Mouse (Mus musculus) intestine, embryonic 16.5 days (tissue): ENCODE measurements around the gene Hgd. TPM values are rescaled to one million over a fixed set of nuclear protein-coding genes. Genes with fewer than 3 reads are reported as not detected.
A peak's percentile ranks its signal among the peaks of the same experiment; 100 is the strongest.

Experiments used
- ATAC-seq: fragments of 200-750 bp; cut with Nextera tagmentation; 2 replicates; pipeline ENCODE4 v1.8.0; 2017; ENCODE audit warnings: moderate TSS enrichment, moderate library complexity
- H3K27ac ChIP-seq: fragments of 300-500 bp; sonication (generic); 2 replicates; pipeline ENCODE4 v1.5.1; 2014; ENCODE audit warnings: mild to moderate bottlenecking, low read length
- H3K27me3 ChIP-seq: fragments of 300-500 bp; sonication (generic); replicated peaks from 2 replicates; pipeline ENCODE4 v1.6.1; 2014; ENCODE audit warnings: low read length, control low read depth, mixed read lengths; ENCODE audit not compliant: control insufficient read depth, insufficient read depth
- H3K36me3 ChIP-seq: fragments of 300-500 bp; sonication (generic); 2 replicates; pipeline ENCODE4 v1.6.1; 2014; ENCODE audit warnings: low read length, control low read depth; ENCODE audit not compliant: control insufficient read depth, insufficient read depth
- H3K4me1 ChIP-seq: fragments of 300-500 bp; sonication (generic); 2 replicates; pipeline ENCODE4 v1.6.1; 2014; ENCODE audit warnings: low read length, control low read depth, mixed read lengths; ENCODE audit not compliant: control insufficient read depth, insufficient read depth
- H3K4me2 ChIP-seq: fragments of 300-500 bp; sonication (generic); 2 replicates; pipeline ENCODE4 v1.6.1; 2014; ENCODE audit warnings: low read depth, low read length, control low read depth
- H3K4me3 ChIP-seq: fragments of 300-500 bp; sonication (generic); 2 replicates; pipeline ENCODE4 v1.5.1; 2014; ENCODE audit warnings: mild to moderate bottlenecking, low read length
- H3K9ac ChIP-seq: fragments of 300-500 bp; sonication (generic); 2 replicates; pipeline ENCODE4 v1.6.1; 2014; ENCODE audit warnings: low read depth, low read length
- H3K9me3 ChIP-seq: fragments of 300-500 bp; sonication (generic); 2 replicates; pipeline ENCODE4 v1.6.1; 2016; ENCODE audit warnings: low read length, control low read depth; ENCODE audit not compliant: control insufficient read depth
- WGBS: fragments of 180-500 bp; shearing (Covaris S2); extraction: QIAGEN DNeasy Blood & Tissue Kit; methylation state at CpG from one replicate; pipeline ENCODE4 v1.1.7; 2014; 5-methylcytosine and 5-hydroxymethylcytosine counted together
- polyA plus RNA-seq: library from polyadenylated mRNA; unstranded; fragments of >200 nt; fragmentation: Nextera tagmentation; extraction: Ambion mirVana; gene quantifications from 2 replicates; pipeline ENCODE4 v1.2.1, GENCODE M21; 2015

Gene Hgd
- polyA plus RNA-seq, result 1.2 TPM in 2 replicates

DNA sequence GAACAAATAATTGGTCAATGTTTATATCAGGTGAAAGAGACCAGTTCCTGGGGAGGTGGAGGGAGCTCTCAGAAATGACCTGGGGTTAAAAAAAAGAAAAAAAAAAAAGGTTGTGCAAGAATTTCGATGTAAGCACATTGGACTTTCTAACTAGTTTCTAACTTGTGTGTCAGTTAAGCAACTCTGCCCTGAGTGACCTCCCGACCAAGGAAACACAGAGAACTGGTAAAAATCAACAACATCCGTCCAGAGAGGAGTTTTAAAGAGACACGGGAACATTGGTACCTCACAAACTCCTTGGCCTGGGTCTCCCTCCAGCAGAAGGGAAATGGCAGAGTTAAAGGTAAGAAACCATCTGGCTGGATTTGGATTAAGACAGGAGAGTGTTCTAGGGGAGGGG lies at the start of gene Hgd:
TSS of gene Hgd (plus strand) at position 160 of the 400 bp plus-strand sequence.
- peaks cover 8% of the 10 kb centered on the region; the same call in 1 of the 2 replicates for H3K4me1 ChIP-seq
- H3K36me3 ChIP-seq, result no peaks in the 10 kb centered on the region
- no peak within 1 kb of the TSS for H3K4me2 ChIP-seq
- H3K27me3 ChIP-seq, result no peaks in the 10 kb centered on the region
- no peaks in the 10 kb centered on the region for H3K9me3 ChIP-seq
- no peak within 1 kb of the TSS for H3K4me3 ChIP-seq
- no peak for ATAC-seq
- H3K27ac ChIP-seq, result no peak within 1 kb of the TSS
- H3K9ac ChIP-seq, result no peak within 1 kb of the TSS
- WGBS, result 47% methylated on average over 4 of the region's 4 CpGs

DNA sequence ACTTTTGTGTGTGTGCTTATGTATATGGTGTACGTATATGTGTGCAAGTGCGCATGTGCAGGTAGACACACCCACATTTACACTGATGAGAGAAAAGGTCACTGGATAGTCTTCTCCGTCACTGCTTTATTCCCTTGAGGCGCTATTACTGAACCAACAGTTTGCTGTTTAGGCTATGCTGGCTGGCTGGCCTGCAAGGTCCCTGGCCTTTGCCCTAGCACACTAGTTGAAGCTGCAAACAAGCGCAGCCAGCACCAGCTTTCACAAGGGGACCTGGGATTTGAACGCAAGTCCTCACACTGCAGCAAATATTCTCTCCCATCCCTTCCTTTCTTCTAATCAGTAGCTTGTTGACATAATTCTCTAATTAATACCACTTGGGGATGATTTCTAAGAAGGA lies 49.8 kb upstream of the Hgd start:
- H3K4me1 ChIP-seq, result no peaks in the 10 kb centered on the region
- 87% methylated on average over 6 of the region's 6 CpGs for WGBS
- H3K9me3 ChIP-seq, result no peaks in the 10 kb centered on the region
- no peaks in the 10 kb centered on the region for H3K36me3 ChIP-seq
- ATAC-seq, result no peak
- no peak overlapping the region for H3K27ac ChIP-seq
- no peak overlapping the region for H3K4me3 ChIP-seq
- H3K4me2 ChIP-seq, result no peak overlapping the region
- H3K9ac ChIP-seq, result no peak overlapping the region
- no peaks in the 10 kb centered on the region for H3K27me3 ChIP-seq

DNA sequence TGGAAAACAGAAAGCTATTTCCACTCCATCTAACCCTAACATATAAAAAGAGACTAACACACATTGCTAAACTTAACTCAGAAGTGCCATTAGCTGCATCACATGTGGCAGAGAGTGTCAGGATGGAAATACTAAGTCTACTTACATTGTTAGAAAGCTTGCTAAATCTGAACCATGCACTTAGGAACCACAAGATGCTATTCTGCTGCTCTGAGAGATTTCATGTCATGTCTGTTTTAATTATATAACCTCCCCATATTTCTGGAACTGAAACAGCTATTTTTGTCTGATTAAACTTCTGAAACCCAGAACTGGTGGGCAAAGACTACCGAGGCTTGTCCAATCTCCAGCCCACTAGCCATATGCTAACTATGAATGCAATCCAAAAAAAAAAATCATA lies 47.9 kb upstream of the Hgd start:
- Histone ChIP-seq H3K9me3 (no peaks in the 10 kb centered on the region), H3K27ac (no peak overlapping the region), H3K4me1 (no peaks in the 10 kb centered on the region), H3K4me3 (no peak overlapping the region), H3K27me3 (no peaks in the 10 kb centered on the region), H3K36me3 (no peaks in the 10 kb centered on the region), H3K4me2 (no peak overlapping the region), H3K9ac (no peak overlapping the region)
- ATAC-seq, result no peak
- WGBS, result 89% methylated on average over 1 of the region's 1 CpGs

DNA sequence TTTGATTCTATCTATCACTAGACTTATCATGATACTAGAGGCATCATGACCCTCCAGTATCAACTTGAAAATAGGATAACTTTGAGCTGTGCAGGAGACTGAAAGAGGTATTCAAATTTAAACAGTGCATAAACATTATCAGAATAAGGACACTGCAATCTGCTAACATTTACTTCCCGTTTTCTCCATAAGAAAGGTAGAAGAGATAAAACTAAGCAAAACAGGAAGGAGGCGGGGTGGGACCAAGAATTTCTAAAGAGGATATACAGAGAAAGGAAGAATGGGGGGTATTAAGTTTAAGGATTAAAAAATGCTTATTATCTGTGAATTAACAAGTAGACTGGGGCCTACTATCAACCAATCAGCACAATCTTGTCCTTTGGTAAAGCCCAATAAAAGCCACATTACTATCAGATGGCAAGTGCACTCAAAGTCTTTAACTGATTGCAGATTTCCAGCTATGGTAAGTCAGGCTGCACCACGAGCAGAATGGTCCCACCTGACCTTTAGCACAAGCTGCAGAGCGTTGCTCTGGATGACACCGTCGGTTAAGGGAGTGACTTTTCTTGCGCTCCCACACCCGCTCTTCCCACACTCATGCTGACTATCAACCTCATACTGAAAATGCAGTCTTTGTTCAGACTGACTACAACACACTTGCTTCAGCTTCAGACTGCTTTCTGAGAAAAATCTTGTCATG lies 46.4 kb upstream of the Hgd start:
- peak; percentile 89 for ATAC-seq
- H3K4me1 ChIP-seq, result peaks cover 2% of the 10 kb centered on the region; the same call in 1 of the 2 replicates
- H3K9me3 ChIP-seq, result no peaks in the 10 kb centered on the region
- no peak overlapping the region for H3K9ac ChIP-seq
- 65% methylated on average over 8 of the region's 8 CpGs for WGBS
- no peaks in the 10 kb centered on the region for H3K27me3 ChIP-seq
- no peak overlapping the region for H3K4me2 ChIP-seq
- no peak overlapping the region for H3K4me3 ChIP-seq
- H3K36me3 ChIP-seq, result no peaks in the 10 kb centered on the region
- H3K27ac ChIP-seq, result peak overlapping the region; percentile 33; the same call in 1 of the 2 replicates

DNA sequence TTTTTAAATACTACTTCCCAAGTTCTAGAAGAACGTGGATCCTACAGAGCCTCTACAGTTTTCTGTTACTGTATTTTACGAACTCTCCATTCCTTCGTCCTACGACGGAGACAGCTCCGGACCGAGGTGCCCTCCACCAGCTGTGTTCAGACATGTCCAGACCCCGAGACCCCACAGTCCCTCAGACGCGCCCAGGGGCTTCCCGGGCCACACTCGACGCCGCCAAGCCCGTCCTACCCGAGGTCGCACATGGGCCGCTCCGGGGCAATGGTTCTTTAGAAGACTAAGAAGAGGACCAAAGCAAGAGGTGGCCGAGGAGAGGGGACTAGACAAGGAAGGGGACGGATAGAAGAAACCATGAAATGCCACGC lies 40.7 kb upstream of the Hgd start:
- peak overlapping the region; percentile 57 for H3K27ac ChIP-seq
- H3K4me3 ChIP-seq, result peak overlapping the region; percentile 89
- no peaks in the 10 kb centered on the region for H3K9me3 ChIP-seq
- H3K9ac ChIP-seq, result peak overlapping the region; percentile 93
- WGBS, result under 1% methylated on average over 22 of the region's 22 CpGs
- peak; percentile 64 for ATAC-seq
- H3K4me2 ChIP-seq, result peak overlapping the region; percentile 65
- 0 out of 2 replicates have a peak, but pooled peaks cover 2% of the 10 kb centered on the region for H3K36me3 ChIP-seq
- H3K27me3 ChIP-seq, result no peaks in the 10 kb centered on the region
- H3K4me1 ChIP-seq, result peaks cover 11% of the 10 kb centered on the region; the same call in 1 of the 2 replicates

DNA sequence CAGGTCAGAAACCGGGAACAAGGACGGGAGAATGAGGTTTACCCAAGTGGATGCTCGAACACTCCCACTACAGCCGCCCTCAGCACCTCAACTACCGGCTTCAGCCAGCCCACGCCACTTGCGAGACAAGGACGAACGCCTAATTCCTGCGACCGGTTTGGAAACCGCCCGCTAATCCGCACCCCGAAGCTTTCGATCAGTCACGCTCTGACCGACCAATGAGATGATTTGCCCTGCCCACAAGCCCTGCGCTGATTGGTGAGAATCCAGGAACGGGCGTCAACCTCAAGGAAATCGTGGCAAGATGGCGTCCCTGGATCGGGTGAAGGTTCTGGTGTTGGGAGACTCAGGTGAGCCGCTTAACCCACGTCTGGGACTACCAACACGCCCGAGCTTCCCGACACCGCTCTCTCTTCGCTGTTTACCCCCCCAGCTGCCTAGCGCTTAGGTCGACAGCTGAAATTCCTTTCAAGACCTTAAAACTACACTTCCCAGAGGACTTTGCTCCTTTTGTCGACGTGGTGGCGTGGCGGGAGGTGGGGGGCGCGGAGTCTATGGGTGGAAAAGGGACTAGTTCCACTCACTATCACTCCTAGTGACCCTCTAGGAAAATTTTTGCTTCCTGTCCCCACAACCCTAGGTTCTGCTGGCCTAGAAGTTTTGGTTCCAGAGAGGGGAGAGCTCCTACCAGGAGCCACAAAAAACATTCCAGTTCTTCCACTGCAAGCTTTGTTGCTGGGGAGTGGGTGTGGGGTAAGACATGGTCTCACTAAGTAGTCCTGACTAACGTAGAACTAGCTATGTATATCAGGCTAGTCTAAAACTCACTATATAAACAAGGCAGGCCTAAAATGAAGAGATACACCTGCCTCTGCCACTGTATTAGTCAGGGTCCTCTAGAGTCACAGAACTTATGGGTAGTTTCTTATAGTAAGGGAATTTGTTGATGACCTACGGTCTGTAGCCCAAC lies 40.1 kb upstream of the Hgd start, which contains the start of the genes Gtf2e1 and Rabl3:
TSS of gene Gtf2e1 (minus strand) at position 179 of the 970 bp plus-strand sequence.
TSS of gene Rabl3 (plus strand) at position 275 of the 970 bp plus-strand sequence.
- ATAC-seq, result peak; percentile 100
- H3K9me3 ChIP-seq, result no peaks in the 10 kb centered on the region
- peak within 1 kb of the TSS; percentile 93 for H3K9ac ChIP-seq
- H3K27me3 ChIP-seq, result no peaks in the 10 kb centered on the region
- WGBS, result 2% methylated on average over 41 of the region's 41 CpGs
- peak within 1 kb of the TSS; percentile 65 for H3K4me2 ChIP-seq
- 0 out of 2 replicates have a peak, but pooled peaks cover 2% of the 10 kb centered on the region for H3K36me3 ChIP-seq
- H3K4me3 ChIP-seq, result peak within 1 kb of the TSS; percentile 89
- peaks cover 11% of the 10 kb centered on the region; the same call in 1 of the 2 replicates for H3K4me1 ChIP-seq
- peak within 1 kb of the TSS; percentile 83 for H3K27ac ChIP-seq

DNA sequence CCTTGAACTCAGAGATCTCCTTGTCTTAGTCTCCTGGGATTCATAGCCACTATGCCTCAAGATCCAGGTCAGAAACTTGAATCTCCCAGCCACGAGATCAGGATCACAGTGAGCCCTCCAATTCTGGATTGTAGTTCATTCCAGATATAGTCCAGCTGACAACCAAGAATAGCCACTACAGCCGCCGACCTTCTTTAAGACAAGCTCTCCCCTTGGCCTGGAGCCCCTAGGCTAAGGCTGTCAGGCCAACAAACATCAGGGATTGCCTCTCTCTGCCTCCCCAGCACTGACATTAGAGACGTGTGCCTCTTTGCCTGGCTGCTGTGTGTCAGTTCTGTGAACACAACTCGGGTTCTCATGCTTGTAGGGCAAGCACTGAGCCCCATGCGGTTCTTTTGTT lies 39.2 kb upstream of the Hgd start:
- Histone ChIP-seq H3K4me1 (peaks cover 11% of the 10 kb centered on the region; the same call in 1 of the 2 replicates), H3K36me3 (0 out of 2 replicates have a peak, but pooled peaks cover 2% of the 10 kb centered on the region), H3K4me3 (peak overlapping the region; percentile 89; the same call in 1 of the 2 replicates), H3K4me2 (peak overlapping the region; percentile 63; the same call in 1 of the 2 replicates), H3K9ac (peak overlapping the region; percentile 93), H3K27ac (no peak overlapping the region), H3K9me3 (no peaks in the 10 kb centered on the region), H3K27me3 (no peaks in the 10 kb centered on the region)
- WGBS, result 87% methylated on average over 6 of the region's 6 CpGs
- no peak for ATAC-seq

DNA sequence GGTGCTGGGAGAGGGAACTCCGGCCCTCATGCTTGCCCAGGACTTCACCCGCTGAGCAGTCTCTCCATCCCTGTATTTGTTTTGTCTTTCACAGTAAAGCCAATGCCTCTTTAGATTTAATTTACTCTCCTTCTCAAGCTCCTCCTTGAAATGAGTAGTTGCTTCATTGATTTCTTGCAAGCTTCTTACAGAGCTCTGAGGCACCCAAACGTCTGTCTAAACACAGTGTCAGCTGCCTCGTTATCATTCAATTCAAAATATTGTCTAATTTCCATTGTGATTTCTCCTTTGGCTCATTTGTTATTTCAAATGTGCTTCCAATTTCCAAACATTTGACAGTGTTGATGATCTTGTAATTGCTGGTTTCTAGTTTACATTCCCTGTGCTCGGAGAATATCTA lies 33.6 kb upstream of the Hgd start:
- WGBS, result 77% methylated on average over 5 of the region's 5 CpGs
- Histone ChIP-seq H3K9me3 (no peaks in the 10 kb centered on the region), H3K27me3 (no peaks in the 10 kb centered on the region), H3K9ac (no peak overlapping the region), H3K27ac (no peak overlapping the region), H3K4me1 (no peaks in the 10 kb centered on the region), H3K4me2 (no peak overlapping the region), H3K4me3 (no peak overlapping the region), H3K36me3 (0 out of 2 replicates have a peak, but pooled peaks cover 2% of the 10 kb centered on the region)
- ATAC-seq, result no peak

DNA sequence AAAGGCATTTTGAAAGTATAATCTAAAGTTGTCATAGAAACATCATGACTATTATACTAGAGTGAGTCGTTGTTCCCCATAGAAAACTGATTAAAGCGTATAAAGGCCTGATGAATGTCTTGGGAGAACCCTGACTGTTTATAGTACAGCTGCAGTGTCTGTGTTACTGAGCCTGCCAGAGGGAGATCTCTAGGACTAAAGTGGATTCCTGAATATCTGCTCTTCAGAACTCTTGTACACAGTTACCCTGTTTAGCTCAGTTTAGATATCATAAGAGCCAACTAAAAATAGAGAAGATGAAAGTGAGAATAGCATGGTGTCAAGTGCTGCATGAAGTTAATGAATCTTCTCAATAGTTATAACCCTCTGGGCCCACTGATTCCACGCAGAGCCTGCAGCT lies 29.7 kb upstream of the Hgd start:
- WGBS, result 66% methylated on average over 3 of the region's 3 CpGs
- Histone ChIP-seq H3K36me3 (no peaks in the 10 kb centered on the region), H3K4me2 (no peak overlapping the region), H3K27ac (no peak overlapping the region), H3K27me3 (no peaks in the 10 kb centered on the region), H3K9me3 (no peaks in the 10 kb centered on the region), H3K9ac (no peak overlapping the region), H3K4me3 (no peak overlapping the region), H3K4me1 (no peaks in the 10 kb centered on the region)
- no peak for ATAC-seq
